Mouse (Mus musculus) liver, adult 2 months (tissue): ENCODE results near the gene Lclat1.

Experiments
- CTCF ChIP-seq: fragments of 200-500 bp; IDR thresholded peaks from 2 replicates; pipeline ENCODE4 v1.5.1; 2011; ENCODE audit warnings: low read depth, low read length, control low read depth
- POLR2A ChIP-seq: fragments of 200-500 bp; IDR thresholded peaks from 2 replicates; pipeline ENCODE4 v1.6.1; 2011; ENCODE audit warnings: low read length, control low read depth; ENCODE audit not compliant: insufficient read depth; ENCODE audit errors: extremely low read depth

DNA sequence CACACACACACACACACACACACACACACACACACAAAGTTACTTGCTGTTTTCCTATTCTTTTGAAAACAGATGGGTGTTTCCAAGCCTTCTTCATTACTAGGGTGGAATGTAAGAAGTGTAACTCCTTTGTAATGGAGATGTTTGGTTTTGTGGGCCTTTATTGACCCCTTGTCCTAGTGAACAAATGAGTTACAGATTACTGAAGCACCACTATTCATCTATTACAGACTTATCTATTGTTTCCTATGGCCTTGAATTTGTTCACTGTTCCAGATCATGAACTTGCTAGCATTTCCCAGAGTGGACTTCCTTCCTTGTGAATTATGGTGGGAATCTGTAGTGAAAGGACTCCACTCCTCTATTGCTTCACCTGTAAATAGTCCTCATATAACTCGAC, 48.8 kb downstream of the Lclat1 start:
- TF ChIP-seq CTCF (no peak), POLR2A (no peak)
